Mouse (Mus musculus): ENCODE results near the gene Nat9. TPM values are rescaled to one million over a fixed set of nuclear protein-coding genes. Genes with fewer than 3 reads are reported as not detected.

The Nat9 gene
- polyA plus RNA-seq, 1 experiment from 2014 or later: 13.1 TPM

DNA sequence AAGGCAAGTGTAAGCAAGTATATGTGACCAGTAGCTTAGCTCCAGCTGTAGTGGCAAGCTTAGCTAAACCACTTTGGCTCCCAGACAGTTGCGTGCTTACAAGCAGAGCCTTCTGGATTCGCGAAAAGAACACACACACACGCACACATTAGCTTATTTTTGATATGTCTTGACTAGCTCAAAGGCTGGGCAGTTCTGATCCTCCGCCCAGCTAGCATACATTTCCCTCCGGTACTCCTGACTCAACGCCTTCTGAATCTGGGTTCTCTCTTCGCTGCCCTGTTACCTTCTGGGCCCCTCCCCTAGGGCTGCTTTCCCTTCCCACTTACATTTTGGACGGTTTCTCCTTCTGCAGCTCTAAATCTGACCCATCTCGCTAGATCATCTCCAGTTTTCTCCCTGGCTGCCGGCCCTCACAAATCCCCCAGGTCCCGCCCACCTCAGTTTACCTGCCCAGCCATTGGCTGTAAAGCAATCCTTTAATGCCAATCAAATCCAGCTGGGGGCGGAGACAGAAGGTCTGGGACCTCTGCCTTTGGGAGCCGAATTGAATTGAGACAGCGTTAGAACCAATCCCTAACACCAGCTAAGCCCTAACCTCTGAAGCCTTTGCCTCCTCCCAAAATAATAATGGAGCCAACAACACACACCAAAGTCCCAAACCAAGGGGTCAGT lies 35.8 kb downstream of the Nat9 start:
- Histone ChIP-seq H3K9ac (peak overlapping the region; percentile 19; the same call in 1 of the 2 replicates), H3K27me3 (replicated peaks) (peaks cover 41% of the 10 kb centered on the region)
- ATAC-seq (ENCODE audit: insufficient number of reproducible peaks, low FRiP score): no peak

GRCm38 (mm10) chr11:115150741-115151254 lies 36.9 kb downstream of the Nat9 start:
- no peak overlapping the region for H3K4me2 ChIP-seq
- H3K27me3 ChIP-seq (replicated peaks): peaks cover 30% of the 10 kb centered on the region
- H3K4me3 ChIP-seq: no peak overlapping the region
- H3K27ac ChIP-seq (ENCODE audit: poor library complexity, severe bottlenecking): no peak overlapping the region
- WGBS: 71% methylated on average over 6 of the region's 6 CpGs
- H3K9me3 ChIP-seq (replicated peaks): peaks cover 6% of the 10 kb centered on the region
- H3K9ac ChIP-seq: no peak overlapping the region
- peaks cover 14% of the 10 kb centered on the region for H3K4me1 ChIP-seq (replicated peaks)
- H3K36me3 ChIP-seq: no peaks in the 10 kb centered on the region
- no peak for ATAC-seq (ENCODE audit: insufficient number of reproducible peaks, low FRiP score)

More for the DNA sequence above, 35.8 kb downstream of the Nat9 start:
- Histone ChIP-seq H3K9me3 (replicated peaks) (peaks cover 6% of the 10 kb centered on the region), H3K4me1 (replicated peaks) (peaks cover 14% of the 10 kb centered on the region), H3K36me3 (no peaks in the 10 kb centered on the region), H3K4me2 (peak overlapping the region; percentile 67), H3K4me3 (peak overlapping the region; percentile 37), H3K27ac (ENCODE audit: poor library complexity, severe bottlenecking) (no peak overlapping the region)
- WGBS: 4% methylated on average over 15 of the region's 15 CpGs

GRCm38 (mm10) chr11:115147813-115148212 lies 39.8 kb downstream of the Nat9 start:
- no peak for ATAC-seq (ENCODE audit: insufficient number of reproducible peaks, low FRiP score)
- no peak overlapping the region for H3K27ac ChIP-seq (ENCODE audit: poor library complexity, severe bottlenecking)
- H3K9ac ChIP-seq: no peak overlapping the region
- H3K36me3 ChIP-seq: no peaks in the 10 kb centered on the region
- peaks cover 6% of the 10 kb centered on the region for H3K9me3 ChIP-seq (replicated peaks)
- H3K27me3 ChIP-seq (replicated peaks): peaks cover 6% of the 10 kb centered on the region; the same call in 1 of the 2 replicates
- H3K4me1 ChIP-seq (replicated peaks): peaks cover 3% of the 10 kb centered on the region; the same call in 1 of the 2 replicates
- 75% methylated on average over 4 of the region's 4 CpGs for whole genome bisulfite sequencing
- no peak overlapping the region for H3K4me2 ChIP-seq
- no peak overlapping the region for H3K4me3 ChIP-seq

- Histone ChIP-seq H3K4me1 (replicated peaks) (no peaks in the 10 kb centered on the region), H3K27me3 (replicated peaks) (no peaks in the 10 kb centered on the region), H3K36me3 (no peaks in the 10 kb centered on the region), H3K4me2 (no peak overlapping the region), H3K9ac (no peak overlapping the region), H3K4me3 (no peak overlapping the region), H3K9me3 (replicated peaks) (no peaks in the 10 kb centered on the region), H3K27ac (ENCODE audit: poor library complexity, severe bottlenecking) (no peak overlapping the region)
- no peak for ATAC-seq (ENCODE audit: insufficient number of reproducible peaks, low FRiP score)
- 75% methylated on average over 2 of the region's 2 CpGs for WGBS
Measured at GRCm38 (mm10) chr11:115141970-115142369, 45.7 kb downstream of the Nat9 start.

- Histone ChIP-seq H3K27ac (ENCODE audit: poor library complexity, severe bottlenecking) (no peak overlapping the region), H3K9ac (no peak overlapping the region), H3K4me1 (replicated peaks) (no peaks in the 10 kb centered on the region), H3K4me3 (no peak overlapping the region), H3K9me3 (replicated peaks) (no peaks in the 10 kb centered on the region), H3K36me3 (no peaks in the 10 kb centered on the region), H3K4me2 (no peak overlapping the region), H3K27me3 (replicated peaks) (no peaks in the 10 kb centered on the region)
- 69% methylated on average over 5 of the region's 5 CpGs for WGBS
- ATAC-seq (ENCODE audit: insufficient number of reproducible peaks, low FRiP score): no peak
Measured at GRCm38 (mm10) chr11:115138597-115139262, 48.9 kb downstream of the Nat9 start.

DNA sequence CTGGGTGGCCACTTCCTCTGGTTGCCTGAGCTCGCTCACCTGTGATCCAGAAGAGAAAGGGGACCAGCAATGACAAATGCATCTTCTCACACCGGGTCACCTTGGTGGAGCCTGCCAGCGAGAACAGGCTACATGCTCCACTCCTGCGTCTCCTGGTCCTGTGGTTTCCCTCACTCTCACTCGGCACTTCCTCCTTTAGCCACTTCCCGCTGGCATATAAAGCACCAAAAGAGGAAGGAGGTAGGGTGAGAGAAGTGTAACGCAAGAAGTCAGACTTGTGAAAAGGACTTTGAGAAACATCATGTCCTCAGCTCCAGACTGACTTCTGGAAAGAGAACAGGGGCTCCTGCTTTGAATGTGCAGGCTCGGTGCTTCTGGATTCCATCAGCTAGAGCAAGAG lies 53.9 kb downstream of the Nat9 start, which contains the start of gene Cd300lf:
Gene Cd300lf, minus strand, starts transcription at position 193 of the 400 bp plus-strand sequence.
- Histone ChIP-seq H3K9ac (no peak within 1 kb of the TSS), H3K4me2 (no peak within 1 kb of the TSS), H3K27ac (ENCODE audit: poor library complexity, severe bottlenecking) (no peak within 1 kb of the TSS), H3K9me3 (replicated peaks) (no peaks in the 10 kb centered on the region), H3K4me1 (replicated peaks) (no peaks in the 10 kb centered on the region), H3K27me3 (replicated peaks) (no peaks in the 10 kb centered on the region), H3K4me3 (no peak within 1 kb of the TSS), H3K36me3 (no peaks in the 10 kb centered on the region)
- ATAC-seq (ENCODE audit: insufficient number of reproducible peaks, low FRiP score): no peak
- 64% methylated on average over 8 of the region's 8 CpGs for WGBS

Other genes starting within 250 kb of the Nat9 start
- gene Cd300c, start 218.7 kb downstream of the Nat9 start, polyA plus RNA-seq (2016; fragmentation: Nextera tagmentation; extraction: Ambion mirVana): not detected in 2 replicates
- gene Cd300ld, start 197.9 kb downstream of the Nat9 start, polyA plus RNA-seq (2016; fragmentation: Nextera tagmentation; extraction: Ambion mirVana): not detected in 2 replicates
- 0.42 and 0.87 TPM in 2 replicates for gene Cd300c2, start 186.0 kb downstream of the Nat9 start, polyA plus RNA-seq (2016; fragmentation: Nextera tagmentation; extraction: Ambion mirVana)
- not detected in 2 replicates for gene Cd300ld2, start 171.7 kb downstream of the Nat9 start, polyA plus RNA-seq (2016; fragmentation: Nextera tagmentation; extraction: Ambion mirVana)
- not detected in 2 replicates for gene Cd300ld4, start 160.8 kb downstream of the Nat9 start, polyA plus RNA-seq (2016; fragmentation: Nextera tagmentation; extraction: Ambion mirVana)
- gene Cd300ld5, start 150.1 kb downstream of the Nat9 start, polyA plus RNA-seq (2016; fragmentation: Nextera tagmentation; extraction: Ambion mirVana): not detected in 2 replicates
- gene Cd300ld3, start 139.4 kb downstream of the Nat9 start, polyA plus RNA-seq (2016; fragmentation: Nextera tagmentation; extraction: Ambion mirVana): not detected in 2 replicates
- gene Cd300e, start 125.7 kb downstream of the Nat9 start, polyA plus RNA-seq (2016; fragmentation: Nextera tagmentation; extraction: Ambion mirVana): not detected in 2 replicates
- 1.8 TPM in 2 replicates for gene Rab37, start 96.4 kb downstream of the Nat9 start, polyA plus RNA-seq (2016; fragmentation: Nextera tagmentation; extraction: Ambion mirVana)
- 0.09 and 0.10 TPM in 2 replicates for gene Cd300lf, start 53.9 kb downstream of the Nat9 start, polyA plus RNA-seq (2016; fragmentation: Nextera tagmentation; extraction: Ambion mirVana)
- gene Slc9a3r1, start 24.5 kb downstream of the Nat9 start, polyA plus RNA-seq (2016; fragmentation: Nextera tagmentation; extraction: Ambion mirVana): 21.0 and 22.2 TPM in 2 replicates
- gene Tmem104, start 372 bp downstream of the Nat9 start, polyA plus RNA-seq (2016; fragmentation: Nextera tagmentation; extraction: Ambion mirVana): 8.4 TPM in 2 replicates
- gene Grin2c, start 79.4 kb upstream of the Nat9 start, polyA plus RNA-seq (2016; fragmentation: Nextera tagmentation; extraction: Ambion mirVana): 0.15 and 0.21 TPM in 2 replicates
- 11.3 and 12.3 TPM in 2 replicates for gene Fdxr, start 89.2 kb upstream of the Nat9 start, polyA plus RNA-seq (2016; fragmentation: Nextera tagmentation; extraction: Ambion mirVana)
- 0.51 and 0.86 TPM in 2 replicates for gene Fads6, start 109.8 kb upstream of the Nat9 start, polyA plus RNA-seq (2016; fragmentation: Nextera tagmentation; extraction: Ambion mirVana)
- gene Otop2, start 119.3 kb upstream of the Nat9 start, polyA plus RNA-seq (2016; fragmentation: Nextera tagmentation; extraction: Ambion mirVana): not detected in 2 replicates
- gene Ush1g, start 134.2 kb upstream of the Nat9 start, polyA plus RNA-seq (2016; fragmentation: Nextera tagmentation; extraction: Ambion mirVana): 0.06 and 0.08 TPM in 2 replicates
- not detected in 2 replicates for gene Otop3, start 146.9 kb upstream of the Nat9 start, polyA plus RNA-seq (2016; fragmentation: Nextera tagmentation; extraction: Ambion mirVana)
- gene Hid1, start 179.9 kb upstream of the Nat9 start, polyA plus RNA-seq (2016; fragmentation: Nextera tagmentation; extraction: Ambion mirVana): 6.0 and 7.4 TPM in 2 replicates
- gene Cdr2l, start 194.1 kb upstream of the Nat9 start, polyA plus RNA-seq (2016; fragmentation: Nextera tagmentation; extraction: Ambion mirVana): 9.0 and 9.5 TPM in 2 replicates
- 156 and 162 TPM in 2 replicates for gene Mrpl58, start 215.9 kb upstream of the Nat9 start, polyA plus RNA-seq (2016; fragmentation: Nextera tagmentation; extraction: Ambion mirVana)
- gene Atp5h, start 232.1 kb upstream of the Nat9 start, polyA plus RNA-seq (2016; fragmentation: Nextera tagmentation; extraction: Ambion mirVana): 1,576 and 1,627 TPM in 2 replicates
- gene Kctd2, start 232.3 kb upstream of the Nat9 start, polyA plus RNA-seq (2016; fragmentation: Nextera tagmentation; extraction: Ambion mirVana): 16.0 and 17.5 TPM in 2 replicates

Data from heart, embryonic 12.5 days (tissue).